Mouse (Mus musculus): ENCODE measurements at regions not wholly inside any gene's neighbourhood (a gene's known extent, or its start where the extent isn't known, plus 50 kb on each side); places are given as distances from the start of the nearest gene placed in this dataset.

DNA sequence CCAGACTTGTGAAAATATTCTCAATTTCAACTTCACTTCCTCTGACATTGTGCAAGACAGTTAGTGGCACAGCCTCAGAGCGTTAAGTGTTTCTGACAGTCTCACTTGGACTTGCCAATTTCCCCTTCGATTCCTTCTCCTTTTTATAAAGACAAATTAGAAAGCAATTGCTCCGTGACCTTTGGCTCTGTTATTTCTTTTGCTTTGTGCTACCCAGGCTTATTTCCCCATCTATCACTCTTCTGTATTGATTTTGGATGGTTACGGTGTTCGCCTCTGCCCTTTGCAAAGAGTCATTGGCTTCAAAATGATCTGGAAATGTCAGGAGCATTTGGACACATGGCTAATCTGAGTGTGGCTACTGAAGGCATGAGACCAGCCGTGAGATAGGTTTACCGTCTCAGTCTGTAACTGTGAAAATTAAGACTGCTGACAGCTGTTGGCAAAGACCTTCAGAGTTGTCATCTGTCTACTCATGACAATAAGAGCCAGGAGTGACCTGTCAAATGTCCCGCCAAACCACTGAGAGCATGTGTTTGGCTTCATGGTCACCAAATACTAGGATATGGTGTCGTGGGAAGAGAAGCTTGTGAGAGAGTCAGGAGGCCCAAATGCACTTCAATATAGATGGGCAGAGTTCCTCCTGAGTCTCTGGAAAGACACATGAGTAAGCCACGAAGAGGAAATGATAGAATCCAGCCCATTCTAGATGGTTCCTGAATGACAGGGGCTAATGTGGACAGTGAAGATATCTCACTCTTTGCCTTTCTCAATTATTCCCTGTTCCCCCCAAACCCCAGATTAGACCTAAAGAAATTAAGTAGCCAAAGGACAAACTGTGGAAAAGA is 60.8 kb upstream of the Lhfpl2 start:
- TF ChIP-seq GATA1 (IDR thresholded peaks at IDR 0.05; ENCODE audit: borderline replicate concordance, low read length): no peak
- TF ChIP-seq FLI1 (IDR thresholded peaks at IDR 0.05; ENCODE audit: low read length): no peak

Measured in megakaryocyte, embryonic 14.5 days (primary cell).